In genomic region chr17:93198213-93198612, GRCm38 (mm10) we compare ENCODE assay signal across 16 mouse cellular contexts. TPM values are rescaled to one million over a fixed set of nuclear protein-coding genes. Genes with fewer than 3 reads are reported as not detected.
DNase-seq lines count a peak whose midpoint lies in the region; ATAC-seq and TF ChIP-seq lines count a peak whose summit lies in the region.
"Had no signal": no experiment of that assay in that cellular context is flagged by ENCODE, and none has a peak within 500 bp of the region (broad histone marks: within the 10 kb centered on the region; RNA-seq: fewer than 3 reads in every experiment).

No protein-coding gene starts in this region.

- no peaks in the 10 kb centered on the region for H3K79me2 ChIP-seq in MEL (ENCODE audit: control insufficient read depth, insufficient read depth, low read length, poor library complexity)

- no peak overlapping the region for H3K27ac ChIP-seq in MEL (ENCODE audit: control insufficient read depth, low read depth, low read length)
- no peak overlapping the region for H3K27ac ChIP-seq in embryonic facial prominence, embryonic 11.5 days (replicated peaks; ENCODE audit: low read depth, low read length)
- H3K27ac ChIP-seq in midbrain, embryonic 14.5 days (replicated peaks; ENCODE audit: low read depth, low read length) = no peak overlapping the region

- TF ChIP-seq RAD21 in MEL (IDR thresholded peaks at IDR 0.05; ENCODE audit: low read depth, low read length) = no peak

- peak; percentile 19 for DNase-seq in adrenal gland, postnatal 25 days
- DNase-seq in adrenal gland, postnatal 14 days = no peak
- peak; percentile 34 for DNase-seq in MEL (ENCODE audit: low read depth, low spot score)
- DNase-seq in embryonic facial prominence, embryonic 11.5 days (ENCODE audit: low spot score) = peak; percentile 62
- DNase-seq in midbrain, embryonic 14.5 days = peak; percentile 27
- no peak for DNase-seq in right cerebral cortex, adult 2 months (ENCODE audit: low spot score in 2 of 2)
- DNase-seq in cerebellum, postnatal 36 days = no peak
- DNase-seq in layer of hippocampus, postnatal 14 days (ENCODE audit: low spot score in 2 of 2) = no peak
- DNase-seq: adrenal gland, adult 8-10 months; cerebellum, adult 8-10 months; kidney, adult 18-20 months; lung, postnatal 14 days had no signal

- no peak for TF ChIP-seq CTCF in MEL (IDR thresholded peaks at IDR 0.05 in 2 of 3, conservative IDR thresholded peaks at IDR 0.05 in 1 of 3; ENCODE audit: control insufficient read depth in 1 of 3, insufficient read depth in 1 of 3, low read depth in 2 of 3, low read length in 3 of 3, poor library complexity in 1 of 3, severe bottlenecking in 1 of 3)

- no peak for ATAC-seq in embryonic facial prominence, embryonic 11.5 days (replicated peaks; ENCODE audit: insufficient number of reproducible peaks, low FRiP score, low TSS enrichment, low read depth)
- ATAC-seq in midbrain, embryonic 14.5 days (ENCODE audit: low FRiP score, low TSS enrichment) = no peak

- no peak for TF ChIP-seq EP300 in MEL (IDR thresholded peaks at IDR 0.05; ENCODE audit: low read depth in 1 of 2, low read length in 2 of 2)

- no peaks in the 10 kb centered on the region for H3K9me3 ChIP-seq in MEL (replicated peaks; ENCODE audit: insufficient read depth, low read length)
- no peaks in the 10 kb centered on the region for H3K9me3 ChIP-seq in embryonic facial prominence, embryonic 11.5 days (replicated peaks; ENCODE audit: control insufficient read depth, low read length)
- no peaks in the 10 kb centered on the region for H3K9me3 ChIP-seq in midbrain, embryonic 14.5 days (ENCODE audit: control insufficient read depth, low read length)

- TF ChIP-seq POLR2A in MEL (IDR thresholded peaks at IDR 0.05; ENCODE audit: control insufficient read depth in 1 of 2, insufficient read depth in 1 of 2, low read depth in 1 of 2, low read length in 2 of 2, poor library complexity in 1 of 2) = no peak

- 11% methylated on average over 4 of the region's 4 CpGs for WGBS in embryonic facial prominence, embryonic 11.5 days
- 4% methylated on average over 4 of the region's 4 CpGs for WGBS in midbrain, embryonic 14.5 days

- H3K4me2 ChIP-seq in embryonic facial prominence, embryonic 11.5 days (ENCODE audit: low read depth, low read length) = no peak overlapping the region
- peak overlapping the region; percentile 1; the same call in 1 of the 2 replicates for H3K4me2 ChIP-seq in midbrain, embryonic 14.5 days (ENCODE audit: low read length)

- H3K36me3 ChIP-seq in MEL (ENCODE audit: control insufficient read depth in 1 of 2, insufficient read depth in 2 of 2, low read length in 2 of 2) = no peaks in the 10 kb centered on the region
- H3K36me3 ChIP-seq in embryonic facial prominence, embryonic 11.5 days (replicated peaks; ENCODE audit: control insufficient read depth, insufficient read depth, low read depth, low read length) = no peaks in the 10 kb centered on the region
- H3K36me3 ChIP-seq in midbrain, embryonic 14.5 days (ENCODE audit: control insufficient read depth, insufficient read depth, low read length) = no peaks in the 10 kb centered on the region

- H3K4me3 ChIP-seq in MEL (ENCODE audit: control insufficient read depth in 1 of 2, insufficient read depth in 1 of 2, low read depth in 2 of 2, low read length in 2 of 2) = no peak overlapping the region
- H3K4me3 ChIP-seq in embryonic facial prominence, embryonic 11.5 days (ENCODE audit: low read depth, low read length) = no peak overlapping the region
- no peak overlapping the region for H3K4me3 ChIP-seq in midbrain, embryonic 14.5 days (replicated peaks; ENCODE audit: low read depth, low read length)
- H3K4me3 ChIP-seq: erythroblast, embryonic 14.5 days had no signal

- no peaks in the 10 kb centered on the region for H3K27me3 ChIP-seq in MEL (ENCODE audit: control insufficient read depth in 1 of 2, insufficient read depth in 2 of 2, low read length in 2 of 2)
- H3K27me3 ChIP-seq in embryonic facial prominence, embryonic 11.5 days (ENCODE audit: control insufficient read depth, insufficient read depth, low read length) = peaks cover 33% of the 10 kb centered on the region
- H3K27me3 ChIP-seq in midbrain, embryonic 14.5 days (ENCODE audit: control insufficient read depth, insufficient read depth, low read length) = peaks cover 14% of the 10 kb centered on the region

- H3K4me1 ChIP-seq in MEL (ENCODE audit: control insufficient read depth in 1 of 2, insufficient read depth in 2 of 2, low read length in 2 of 2) = no peaks in the 10 kb centered on the region
- peaks cover 2% of the 10 kb centered on the region for H3K4me1 ChIP-seq in embryonic facial prominence, embryonic 11.5 days (ENCODE audit: control insufficient read depth, insufficient read depth, low read length)
- peaks cover 22% of the 10 kb centered on the region for H3K4me1 ChIP-seq in midbrain, embryonic 14.5 days (ENCODE audit: control insufficient read depth, insufficient read depth, low read length)

- H3K9ac ChIP-seq in MEL (ENCODE audit: control insufficient read depth, low read depth, low read length, poor library complexity, severe bottlenecking) = no peak overlapping the region
- H3K9ac ChIP-seq in embryonic facial prominence, embryonic 11.5 days (replicated peaks; ENCODE audit: low read length) = no peak overlapping the region
- no peak overlapping the region for H3K9ac ChIP-seq in midbrain, embryonic 14.5 days (replicated peaks; ENCODE audit: low read length)

TF ChIP-seq in MEL, 35 proteins besides CTCF, POLR2A, EP300 and RAD21:
- TF ChIP-seq TBP (IDR thresholded peaks at IDR 0.05; ENCODE audit: low read depth, low read length) = no peak
- TF ChIP-seq ZKSCAN1 (IDR thresholded peaks at IDR 0.05; ENCODE audit: low read depth, low read length) = no peak
- TF ChIP-seq POLR2AphosphoS2 (IDR thresholded peaks at IDR 0.05; ENCODE audit: low read length) = no peak
- TF ChIP-seq MXI1 (IDR thresholded peaks at IDR 0.05; ENCODE audit: low read depth, low read length) = no peak
- TF ChIP-seq KAT2A (conservative IDR thresholded peaks at IDR 0.05; ENCODE audit: low read depth, low read length) = no peak
- TF ChIP-seq POLR2AphosphoS5 (IDR thresholded peaks at IDR 0.05; ENCODE audit: borderline replicate concordance, low read depth, low read length) = no peak
- no peak for TF ChIP-seq RCOR1 (IDR thresholded peaks at IDR 0.05; ENCODE audit: low read depth, low read length)
- TF ChIP-seq TCF12 (IDR thresholded peaks at IDR 0.05; ENCODE audit: low read depth, low read length) = no peak
- TF ChIP-seq JUND (IDR thresholded peaks at IDR 0.05; ENCODE audit: low read depth, low read length) = no peak
- no peak for TF ChIP-seq BHLHE40 (IDR thresholded peaks at IDR 0.05; ENCODE audit: borderline replicate concordance, low read depth, low read length)
- no peak for TF ChIP-seq NRF1 (IDR thresholded peaks at IDR 0.05; ENCODE audit: insufficient read depth, low read depth, low read length, poor library complexity, severe bottlenecking)
- TF ChIP-seq E2F4 (IDR thresholded peaks at IDR 0.05; ENCODE audit: borderline replicate concordance, low read depth, low read length) = no peak
- no peak for TF ChIP-seq GABPA (IDR thresholded peaks at IDR 0.05; ENCODE audit: low read depth, low read length)
- TF ChIP-seq MAZ (IDR thresholded peaks at IDR 0.05; ENCODE audit: low read depth, low read length) = no peak
- no peak for TF ChIP-seq GATA1 (IDR thresholded peaks at IDR 0.05; ENCODE audit: low read depth, low read length)
- no peak for TF ChIP-seq CHD1 (IDR thresholded peaks at IDR 0.05; ENCODE audit: low read depth, low read length)
- no peak for TF ChIP-seq HCFC1 (IDR thresholded peaks at IDR 0.05; ENCODE audit: low read depth, low read length)
- TF ChIP-seq MYB (IDR thresholded peaks at IDR 0.05; ENCODE audit: low read depth, low read length) = no peak
- no peak for TF ChIP-seq UBTF (IDR thresholded peaks at IDR 0.05; ENCODE audit: borderline replicate concordance, insufficient read depth, low read depth, low read length)

RNA-seq across cellular contexts. Expression of gene Adcyap1, which starts 0.6 kb away (rescaled TPM):
- not detected in 2 replicates for total RNA-seq in adrenal gland, postnatal 25 days (2021)
- not detected in 2 replicates for total RNA-seq in adrenal gland, postnatal 14 days (2021)
- not detected in 2 replicates for total RNA-seq in MEL (2012; rRNA removed)
- polyA plus RNA-seq in MEL (2012; ENCODE audit: insufficient read depth in 1 of 2, insufficient read length in 2 of 2, low read depth in 1 of 2, low replicate concordance in 2 of 2, missing spikeins in 1 of 2) = not detected
- polyA plus RNA-seq in embryonic facial prominence, embryonic 11.5 days (2014; fragmentation: Nextera tagmentation; extraction: Ambion mirVana) = 3.1 and 3.9 TPM in 2 replicates
- polyA plus RNA-seq in midbrain, embryonic 14.5 days (2014; fragmentation: Nextera tagmentation; extraction: Ambion mirVana) = 21.8 and 23.9 TPM in 2 replicates
- total RNA-seq in layer of hippocampus, postnatal 14 days (2021) = 1 to 10 TPM; 6.4 to 6.7 TPM
- total RNA-seq: gastrocnemius, adult 18-20 months; liver, adult 2 months had no signal
- polyA plus RNA-seq: erythroblast, embryonic 14.5 days; heart, embryonic 16.5 days; liver, adult 2 months had no signal

Comparison
In these comparisons a context has a peak if more than half of its experiments do, and no peak if none do; other contexts are left out.
1. DNase-seq: peak in adrenal gland, postnatal 25 days (single experiment), MEL (single experiment), embryonic facial prominence, embryonic 11.5 days (single experiment) and midbrain, embryonic 14.5 days (single experiment); none in adrenal gland, postnatal 14 days (single experiment), right cerebral cortex, adult 2 months (0 of 2), cerebellum, postnatal 36 days (0 of 2) and layer of hippocampus, postnatal 14 days (0 of 2).